Mouse (Mus musculus): ENCODE data around the gene Sgpl1.

GRCm38 (mm10) chr10:61195718-61196291 is 48.3 kb upstream of the Sgpl1 start:
- no peak for TF ChIP-seq CTCF (IDR thresholded peaks at IDR 0.05; ENCODE audit: low read depth, low read length)
- TF ChIP-seq POLR2A (IDR thresholded peaks at IDR 0.05; ENCODE audit: extremely low read depth, insufficient read depth, low read length) = no peak

Data from liver, adult 2 months (tissue).